Mouse (Mus musculus): ENCODE results near the gene Dhx9.

Dhx9 gene

DNA sequence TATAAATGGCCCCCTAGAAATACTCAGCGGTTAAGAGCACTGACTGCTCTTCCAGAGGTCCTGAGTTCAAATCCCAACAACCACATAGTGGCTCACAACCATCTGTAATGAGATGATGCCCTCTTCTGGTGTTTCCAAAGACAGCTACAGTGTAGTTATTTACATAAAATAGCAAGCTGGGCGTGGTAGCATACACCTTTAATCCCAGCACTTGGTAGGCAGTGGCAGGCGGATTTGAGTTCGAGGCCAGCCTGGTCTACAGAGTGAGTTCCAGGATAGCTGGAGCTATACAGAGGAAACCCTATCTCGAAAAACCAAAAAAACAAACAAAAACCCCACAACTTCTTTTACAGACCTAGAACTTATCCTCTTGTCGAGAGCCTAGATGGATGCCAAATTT, 1.3 kb downstream of the Dhx9 start:
- DNase-seq (ENCODE audit: low read depth, low spot score) = peak; percentile 57

DNA sequence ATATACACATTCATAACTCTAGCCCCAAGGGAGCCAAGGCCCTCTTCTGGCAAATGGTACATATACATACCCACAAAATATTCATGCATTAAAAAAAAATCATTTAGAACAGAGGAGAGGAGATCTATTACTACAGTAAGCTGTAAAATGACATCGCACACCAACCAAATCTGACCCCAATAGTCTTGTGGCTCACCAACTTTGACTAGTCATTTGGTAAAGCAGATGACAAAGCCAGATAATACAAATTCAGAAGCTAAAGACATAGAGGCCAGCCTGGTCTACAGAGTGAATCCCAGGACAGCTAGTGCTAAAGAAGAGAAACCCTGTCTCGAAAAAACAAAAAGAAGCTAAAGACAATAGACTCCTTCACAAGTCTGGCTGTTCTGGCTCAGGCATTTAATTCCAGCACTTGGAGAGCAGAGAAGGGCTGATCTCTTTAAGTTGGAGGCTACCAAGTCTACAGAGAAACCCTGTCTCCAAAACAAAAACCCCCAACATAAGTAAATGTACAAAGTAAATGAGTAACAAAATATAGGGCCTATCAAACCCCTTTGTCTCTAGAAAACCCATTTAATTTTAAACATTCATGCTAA, 2.2 kb downstream of the Dhx9 start:
- DNase-seq (ENCODE audit: low read depth, low spot score) = no peak

DNA sequence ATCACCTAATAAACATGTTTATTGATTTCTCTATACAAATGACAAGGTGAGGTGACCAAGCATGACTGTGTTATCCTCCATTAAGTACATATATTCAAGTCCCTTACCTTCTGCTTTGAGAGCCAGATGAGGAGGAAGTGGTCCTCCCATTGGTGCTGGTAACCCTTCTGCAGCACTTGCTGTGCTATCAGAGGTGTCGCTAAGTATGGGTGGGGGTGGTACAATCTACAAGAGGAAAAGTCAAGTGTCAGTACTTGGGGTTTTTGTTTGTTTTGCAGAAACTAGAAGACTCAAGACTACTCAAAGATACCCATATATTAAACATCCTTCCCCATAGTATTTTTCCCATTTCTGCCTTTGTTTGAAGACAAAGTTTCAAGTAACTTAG, 6.4 kb downstream of the Dhx9 start:
- peak; percentile 51 for DNase-seq (ENCODE audit: low read depth, low spot score)

GRCm38 (mm10) chr1:153480386-153481024, 7.0 kb downstream of the Dhx9 start:
- DNase-seq (ENCODE audit: low read depth, low spot score) = peak; percentile 84

DNA sequence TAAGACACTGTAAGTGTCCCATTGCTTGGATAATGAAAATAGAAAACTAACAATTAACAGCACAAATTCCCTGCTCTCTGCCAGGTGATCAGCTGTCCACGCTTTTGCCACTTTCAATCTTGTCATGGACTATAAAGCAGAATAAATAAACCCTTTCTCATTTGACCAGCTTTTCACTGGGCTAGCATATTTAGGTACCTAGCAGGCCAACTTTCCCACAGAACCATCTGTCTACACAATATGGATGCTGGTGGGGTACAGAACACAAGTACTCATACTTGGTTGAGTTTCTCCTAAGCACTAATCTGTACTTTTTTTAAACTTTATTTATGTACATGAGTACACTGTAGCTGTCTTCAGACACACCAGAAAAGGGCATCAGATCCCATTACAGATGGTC, 8.2 kb downstream of the Dhx9 start:
- no peak for DNase-seq (ENCODE audit: low read depth, low spot score)

DNA sequence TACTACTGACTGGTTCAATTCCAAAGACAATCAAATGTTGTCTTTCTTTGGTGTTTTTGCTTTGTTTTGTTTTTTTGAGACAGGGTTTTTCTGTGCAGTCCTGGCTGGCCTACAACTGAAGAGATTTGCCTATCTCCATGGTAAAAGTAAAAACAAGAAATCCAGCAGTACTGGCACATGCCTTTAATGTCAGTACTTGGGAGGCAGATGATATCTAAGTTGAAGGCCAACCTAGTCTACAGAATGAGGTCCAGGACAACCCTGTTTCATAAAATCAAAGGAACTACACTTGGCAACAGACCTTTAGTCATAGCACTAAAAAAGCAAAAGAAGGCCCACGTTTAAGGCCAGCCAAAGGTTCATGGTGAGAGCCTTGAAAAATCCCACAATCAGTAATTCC, 25.7 kb downstream of the Dhx9 start:
- no peak for DNase-seq (ENCODE audit: low read depth, low spot score)

- DNase-seq (ENCODE audit: low read depth, low spot score) = no peak
Measured at GRCm38 (mm10) chr1:153456137-153456536, 31.3 kb downstream of the Dhx9 start.

DNA sequence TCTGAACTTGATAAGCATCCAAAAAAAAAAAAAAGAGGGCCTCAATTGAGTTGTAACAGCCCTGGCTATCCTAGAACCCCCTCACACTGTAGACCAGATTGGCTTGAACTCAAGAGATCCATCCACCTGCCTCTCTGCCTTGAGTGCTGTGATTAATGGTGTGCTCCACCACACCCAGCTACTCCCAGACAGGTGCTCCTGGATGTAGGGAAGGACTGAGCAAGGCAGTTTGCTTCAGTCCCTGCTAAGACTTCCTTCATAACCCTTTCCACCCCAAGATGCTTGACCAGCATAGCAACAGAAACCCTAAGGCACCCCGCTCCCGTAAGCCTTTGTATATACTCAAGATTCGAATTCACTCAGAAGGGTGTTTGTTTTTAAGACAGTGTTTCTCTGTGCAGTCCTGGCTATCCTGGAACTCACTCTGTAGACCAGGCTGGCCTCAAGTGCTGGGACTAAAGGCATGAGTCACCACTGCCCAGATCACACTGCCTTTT, 34.3 kb downstream of the Dhx9 start:
- DNase-seq (ENCODE audit: low read depth, low spot score) = peak; percentile 54

DNA sequence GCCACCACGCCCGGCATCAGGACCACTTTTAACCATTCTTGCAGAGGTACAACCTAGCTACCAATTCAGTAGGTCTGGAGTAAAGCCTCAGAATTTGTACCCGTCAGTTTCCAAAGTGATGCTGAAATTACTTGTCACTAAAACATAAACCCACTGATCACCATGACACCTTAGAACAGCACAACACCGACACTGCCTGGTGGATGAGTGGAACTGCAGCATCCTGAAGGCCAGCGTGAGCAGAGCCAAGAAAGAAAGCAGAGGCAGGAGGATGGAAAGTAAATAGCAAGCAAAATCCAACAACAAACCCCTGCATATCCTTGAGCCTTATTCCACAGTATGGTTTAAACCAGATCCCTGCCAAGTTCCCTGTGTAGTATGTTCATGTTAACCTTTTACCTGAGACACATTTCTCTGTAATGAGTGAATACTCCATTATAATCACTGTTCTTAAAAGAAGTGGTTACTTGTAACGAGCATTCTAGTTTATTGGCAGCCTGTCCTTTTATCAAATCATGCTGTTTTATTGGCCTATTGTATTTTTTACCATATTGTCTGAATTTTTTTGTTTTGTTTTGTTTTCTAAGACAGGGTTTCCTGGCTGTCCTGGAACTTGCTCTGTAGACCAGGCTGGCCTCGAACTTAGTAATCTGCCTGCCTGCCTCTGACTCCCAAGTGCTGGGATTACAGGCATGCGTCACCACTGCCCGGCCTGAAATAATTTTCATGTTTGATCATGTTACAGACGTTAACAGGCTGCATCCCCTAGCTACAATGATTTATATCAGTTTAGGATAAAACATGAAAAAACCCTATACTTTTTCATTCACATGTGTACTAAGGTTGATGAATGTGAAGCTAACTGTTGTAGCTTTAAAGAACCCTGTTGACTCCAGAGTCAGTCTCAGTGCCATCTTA, 36.0 kb downstream of the Dhx9 start:
- DNase-seq (ENCODE audit: low read depth, low spot score) = peak; percentile 83

DNA sequence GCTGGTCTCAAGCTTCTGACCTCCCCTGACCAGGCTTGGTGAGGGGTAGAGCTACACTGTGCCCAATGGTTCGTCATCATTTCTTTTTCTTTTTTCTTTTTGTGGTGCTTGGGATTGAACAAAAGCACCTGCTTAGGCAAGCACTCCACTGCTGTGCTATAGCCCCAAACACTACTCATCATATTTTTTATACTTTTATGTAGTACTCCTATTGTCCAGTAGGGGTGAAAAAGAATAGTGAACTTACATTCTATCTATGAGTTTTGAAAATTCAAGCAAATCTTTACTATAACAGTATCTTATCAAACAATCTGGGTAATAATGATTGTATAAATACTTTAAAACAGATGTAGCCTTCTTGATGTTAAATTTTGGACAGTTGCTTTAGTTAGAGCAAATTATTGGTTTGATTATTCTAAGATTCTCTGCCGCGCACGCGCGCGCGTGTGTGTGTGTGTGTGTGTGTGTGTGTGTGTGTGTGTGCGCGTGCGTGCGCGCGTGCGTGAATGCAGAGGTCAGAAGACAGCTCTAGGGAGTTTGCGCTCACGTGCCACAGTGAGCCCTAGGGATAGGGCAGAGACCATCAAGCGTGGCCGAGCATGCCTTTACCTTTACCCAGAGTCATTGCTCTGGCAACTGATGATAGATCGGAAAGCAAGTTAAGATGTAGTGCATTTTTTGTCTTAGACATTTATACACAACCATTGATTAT, 41.2 kb downstream of the Dhx9 start:
- DNase-seq (ENCODE audit: low read depth, low spot score) = peak; percentile 50

DNA sequence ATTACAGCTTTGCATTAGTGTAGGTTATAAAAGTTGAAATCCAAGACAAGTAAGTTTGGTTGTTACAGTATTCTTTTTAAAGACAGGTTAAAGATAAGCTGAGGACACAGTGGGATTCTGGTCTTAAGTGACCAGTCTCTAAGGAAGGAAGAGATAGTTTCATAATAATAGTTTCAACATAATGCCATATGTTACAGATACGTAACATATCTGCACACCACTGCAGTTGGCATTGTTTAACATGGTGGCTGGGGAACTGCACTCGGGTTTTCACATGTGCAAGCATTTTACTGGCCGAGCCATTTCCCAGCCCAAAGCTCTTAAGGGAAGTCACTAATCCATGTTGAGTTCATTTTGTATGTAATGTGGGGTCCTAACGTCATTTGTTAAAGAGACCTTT, 43.8 kb downstream of the Dhx9 start:
- DNase-seq (ENCODE audit: low read depth, low spot score) = no peak

GRCm38 (mm10) chr1:153443019-153443418, 44.4 kb downstream of the Dhx9 start:
- no peak for DNase-seq (ENCODE audit: low read depth, low spot score)

DNA sequence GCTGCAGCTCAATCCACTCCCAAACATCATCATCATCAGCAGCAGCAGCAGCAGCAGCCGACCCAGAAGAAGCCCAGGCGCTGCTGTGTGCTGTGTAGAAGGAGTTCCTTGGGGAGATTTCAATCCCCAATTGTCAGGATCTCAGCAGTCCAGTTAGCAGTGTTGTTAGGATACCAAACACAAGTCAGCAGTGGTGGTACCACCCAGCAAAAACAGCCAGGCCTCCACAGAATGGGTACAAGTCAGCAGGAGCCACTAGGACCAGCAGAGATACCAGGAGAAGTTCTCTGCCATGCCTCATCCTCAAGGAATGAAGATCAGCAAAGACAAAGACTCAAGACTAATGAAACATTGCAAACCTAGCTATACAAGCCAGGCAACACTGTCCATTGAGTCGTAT, 45.8 kb downstream of the Dhx9 start:
- DNase-seq (ENCODE audit: low read depth, low spot score) = no peak

GRCm38 (mm10) chr1:153440752-153441151, 46.7 kb downstream of the Dhx9 start:
- no peak for DNase-seq (ENCODE audit: low read depth, low spot score)

- DNase-seq (ENCODE audit: low read depth, low spot score) = no peak
Measured at GRCm38 (mm10) chr1:153437536-153437935, 49.9 kb downstream of the Dhx9 start.

GRCm38 (mm10) chr1:153433851-153434589, 53.4 kb downstream of the Dhx9 start:
- no peak for DNase-seq (ENCODE audit: low read depth, low spot score)

- DNase-seq (ENCODE audit: low read depth, low spot score) = no peak
Measured at GRCm38 (mm10) chr1:153432329-153432728, 55.1 kb downstream of the Dhx9 start.

GRCm38 (mm10) chr1:153431701-153432100, 55.8 kb downstream of the Dhx9 start:
- no peak for DNase-seq (ENCODE audit: low read depth, low spot score)

DNA sequence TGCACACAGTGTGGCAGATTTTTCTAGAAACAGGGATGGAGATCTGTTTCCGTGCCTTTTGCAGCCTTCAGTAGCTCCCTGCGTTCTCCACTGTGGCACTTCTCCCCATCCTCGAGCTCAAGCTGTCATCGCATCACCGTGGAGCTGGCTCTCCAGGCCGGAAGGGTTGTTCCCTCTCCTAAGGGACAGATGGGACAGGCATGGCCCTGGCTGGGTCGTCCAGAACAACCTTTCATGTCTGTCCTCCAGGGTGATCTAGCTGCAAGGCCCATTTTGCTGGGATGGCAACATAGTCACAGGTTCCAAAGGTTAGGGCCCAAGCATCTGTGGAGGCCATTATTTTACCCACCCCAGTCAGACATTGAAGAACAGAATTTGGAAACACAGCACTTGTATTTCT, 56.3 kb downstream of the Dhx9 start:
- no peak for DNase-seq (ENCODE audit: low read depth, low spot score)

- peak; percentile 94 for DNase-seq (ENCODE audit: low read depth, low spot score)
Measured at GRCm38 (mm10) chr1:153424770-153425584, 62.5 kb downstream of the Dhx9 start, which contains the start of gene Shcbp1l. Shcbp1l (plus strand) TSS chr1:153425162.

Measured in ZHBTc4 (cell line).